Mouse (Mus musculus) liver, embryonic 16.5 days (tissue): Measurements from ENCODE around the gene Dcakd. TPM values are rescaled to one million over a fixed set of nuclear protein-coding genes. Genes with fewer than 3 reads are reported as not detected.
"Not testable (repeated sequence)": the region's sequence is repeated elsewhere in the genome, so short reads cannot be mapped to it uniquely, and the experiment has no call there.

Source experiments
- ATAC-seq: fragments of 200-750 bp; cut with Nextera tagmentation; 2 replicates; pipeline ENCODE4 v1.8.0; 2017; ENCODE audit warnings: low read depth, mild to moderate bottlenecking, moderate number of reproducible peaks, moderate library complexity
- H3K27ac ChIP-seq: fragments of 300-500 bp; sonication (generic); 2 replicates; pipeline ENCODE4 v1.5.1; 2014; ENCODE audit warnings: mild to moderate bottlenecking, low read length
- H3K27me3 ChIP-seq: fragments of 300-500 bp; sonication (generic); 2 replicates; pipeline ENCODE4 v1.6.1; 2014; ENCODE audit warnings: low read depth, low read length, mixed read lengths; ENCODE audit not compliant: control insufficient read depth, insufficient read depth
- H3K36me3 ChIP-seq: fragments of 300-500 bp; sonication (generic); 2 replicates; pipeline ENCODE4 v1.6.1; 2014; ENCODE audit warnings: mild to moderate bottlenecking; ENCODE audit not compliant: control insufficient read depth, insufficient read depth
- H3K4me1 ChIP-seq: fragments of 300-500 bp; sonication (generic); 2 replicates; pipeline ENCODE4 v1.6.1; 2014; ENCODE audit warnings: low read depth, low read length, mixed read lengths; ENCODE audit not compliant: control insufficient read depth
- H3K4me2 ChIP-seq: fragments of 300-500 bp; sonication (generic); 2 replicates; pipeline ENCODE4 v1.6.1; 2014; ENCODE audit warnings: low read depth, low read length, mixed read lengths
- H3K4me3 ChIP-seq: fragments of 300-500 bp; sonication (generic); 2 replicates; pipeline ENCODE4 v1.5.1; 2014; ENCODE audit warnings: low read depth, mild to moderate bottlenecking, low read length
- H3K9ac ChIP-seq: fragments of 300-500 bp; sonication (generic); 2 replicates; pipeline ENCODE4 v1.6.1; 2014; ENCODE audit warnings: low read depth, low read length
- H3K9me3 ChIP-seq: fragments of 300-500 bp; sonication (generic); replicated peaks from 2 replicates; pipeline ENCODE4 v1.6.1; 2016; ENCODE audit warnings: low read length; ENCODE audit not compliant: control insufficient read depth
- whole genome bisulfite sequencing: fragments of 180-500 bp; shearing (Covaris S2); extraction: QIAGEN DNeasy Blood & Tissue Kit; methylation state at CpG from one replicate; pipeline ENCODE4 v1.1.7; 2014; ENCODE audit not compliant: insufficient replicate concordance; 5-methylcytosine and 5-hydroxymethylcytosine counted together
- polyA plus RNA-seq: library from polyadenylated mRNA; unstranded; fragments of >200 nt; fragmentation: Nextera tagmentation; extraction: Ambion mirVana; gene quantifications from 2 replicates; pipeline ENCODE4 v1.2.1, GENCODE M21; 2015

Gene Dcakd
- polyA plus RNA-seq, 1 experiment from 2014 or later, result 29.0 TPM

DNA sequence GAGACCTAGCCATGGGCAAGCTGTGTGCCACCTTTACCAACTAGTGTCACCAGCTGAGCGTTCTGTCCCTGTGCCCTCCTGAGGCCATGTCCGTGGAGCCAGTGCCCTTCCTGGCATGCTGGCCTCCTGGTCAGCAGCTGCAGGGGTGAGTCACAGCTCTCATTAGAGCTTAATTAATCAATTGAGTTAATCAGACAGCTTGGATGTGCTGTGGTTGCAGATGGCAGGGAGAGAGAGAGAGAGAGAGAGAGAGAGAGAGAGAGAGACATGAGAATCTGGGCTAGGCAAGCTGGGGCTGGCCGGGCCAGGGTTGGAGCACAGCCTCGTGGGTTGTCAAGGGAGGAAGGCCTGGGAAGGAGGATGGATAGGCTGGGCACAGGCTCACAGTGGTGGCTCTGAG is 43.5 kb downstream of the Dcakd start:
- Histone ChIP-seq H3K4me2 (no peak overlapping the region), H3K9me3 (no peaks in the 10 kb centered on the region), H3K27me3 (peaks cover 16% of the 10 kb centered on the region), H3K27ac (no peak overlapping the region), H3K4me1 (peaks cover under 1% of the 10 kb centered on the region; the same call in 1 of the 2 replicates), H3K36me3 (no peaks in the 10 kb centered on the region), H3K9ac (no peak overlapping the region), H3K4me3 (no peak overlapping the region)
- no peak for ATAC-seq
- WGBS, result 52% methylated on average over 4 of the region's 4 CpGs

DNA sequence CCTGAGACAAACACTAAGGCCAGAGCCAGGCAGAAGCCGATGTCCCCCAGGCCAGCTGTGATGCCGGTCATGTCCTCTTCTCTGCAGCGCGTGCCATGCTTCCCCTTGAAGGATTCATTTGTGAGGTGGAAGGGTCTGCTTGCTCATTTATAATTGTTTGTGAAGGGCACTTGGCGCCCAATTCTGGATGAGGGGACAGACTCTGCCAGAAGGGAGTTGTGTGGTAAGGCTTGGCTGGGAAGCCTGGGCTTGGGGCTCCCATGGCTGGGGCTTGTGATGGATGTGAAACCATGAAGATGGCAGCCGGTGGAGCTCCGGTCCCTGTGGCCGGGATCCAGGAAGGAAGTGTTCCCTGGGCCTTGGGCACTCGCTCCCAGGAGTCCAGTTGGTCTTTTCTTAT is 44.0 kb downstream of the Dcakd start:
- Histone ChIP-seq H3K36me3 (no peaks in the 10 kb centered on the region), H3K9me3 (no peaks in the 10 kb centered on the region), H3K27me3 (peaks cover 10% of the 10 kb centered on the region), H3K4me3 (no peak overlapping the region), H3K27ac (no peak overlapping the region), H3K4me2 (no peak overlapping the region), H3K4me1 (no peaks in the 10 kb centered on the region), H3K9ac (no peak overlapping the region)
- WGBS, result 70% methylated on average over 9 of the region's 9 CpGs
- ATAC-seq, result no peak

DNA sequence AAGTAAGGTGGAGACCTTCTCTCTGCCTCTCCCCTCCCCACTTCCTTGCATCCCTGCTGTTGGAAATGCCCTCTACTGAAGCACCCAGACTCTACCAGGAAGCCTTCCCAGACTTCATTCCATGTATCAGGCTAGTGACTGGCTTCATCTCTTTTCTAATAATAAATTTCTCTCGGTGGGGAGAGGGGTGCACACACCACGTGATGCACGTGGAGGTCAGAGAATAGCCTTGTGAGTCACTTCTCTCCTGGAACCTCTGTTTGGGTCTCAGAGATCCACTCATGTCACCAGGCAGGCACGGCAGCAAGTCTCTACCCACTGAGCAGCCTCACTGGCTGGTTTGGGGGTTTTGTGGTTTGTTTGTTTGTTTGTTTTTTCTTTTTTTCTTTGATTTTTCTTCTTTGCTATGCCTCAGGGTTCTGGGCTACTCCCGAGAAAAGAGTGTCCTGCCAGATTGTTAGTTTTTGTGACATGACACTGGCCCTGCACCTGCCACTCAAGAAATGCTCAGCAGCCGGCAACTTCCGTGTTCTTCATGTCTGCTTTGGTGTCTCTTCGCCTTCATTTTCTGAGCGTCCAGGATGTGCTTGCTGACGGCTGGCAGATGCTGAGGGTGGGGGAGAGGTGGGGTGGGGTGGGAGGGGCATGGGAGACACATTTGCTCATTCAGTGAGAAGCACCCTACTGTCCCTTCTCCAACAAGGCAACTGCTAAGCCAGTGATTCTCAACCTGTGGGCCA is 46.8 kb downstream of the Dcakd start:
- H3K27me3 ChIP-seq, result no peaks in the 10 kb centered on the region
- H3K9me3 ChIP-seq, result no peaks in the 10 kb centered on the region
- no peaks in the 10 kb centered on the region for H3K4me1 ChIP-seq
- ATAC-seq, result no peak
- H3K36me3 ChIP-seq, result no peaks in the 10 kb centered on the region
- no peak overlapping the region for H3K27ac ChIP-seq
- no peak overlapping the region for H3K9ac ChIP-seq
- WGBS, result 33% methylated on average over 10 of the region's 10 CpGs
- H3K4me3 ChIP-seq, result no peak overlapping the region
- H3K4me2 ChIP-seq, result no peak overlapping the region

DNA sequence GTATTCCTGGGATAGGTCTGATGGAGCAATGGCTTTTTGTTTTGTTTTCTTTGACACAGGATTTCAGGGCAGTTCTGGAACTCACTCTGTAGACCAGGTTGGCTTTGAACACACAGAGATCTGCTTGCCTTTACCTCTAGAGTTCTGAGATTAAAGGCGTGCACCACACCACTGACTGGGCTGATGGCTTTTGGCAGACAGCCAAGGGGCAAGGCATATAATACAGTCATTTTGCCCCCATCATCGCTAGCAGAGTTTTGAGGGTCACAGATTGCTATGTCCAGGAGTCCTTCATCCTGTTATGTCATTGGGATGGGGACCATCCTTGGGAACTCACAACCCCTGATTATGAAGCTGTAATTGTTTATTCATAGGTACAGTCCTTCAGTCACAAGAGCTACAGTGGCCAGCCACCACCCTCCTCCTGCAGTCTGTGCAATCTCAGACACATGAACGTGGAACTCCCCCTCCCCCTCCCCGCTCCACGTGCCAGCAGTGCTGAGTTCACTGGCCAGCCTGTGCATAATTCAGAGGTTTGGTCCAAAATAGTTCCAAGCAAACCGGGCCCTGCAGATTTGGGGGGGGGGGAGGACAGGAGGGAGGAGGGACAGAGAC is 50.0 kb downstream of the Dcakd start:
- Histone ChIP-seq H3K4me1 (no peaks in the 10 kb centered on the region), H3K4me2 (no peak overlapping the region), H3K9me3 (no peaks in the 10 kb centered on the region), H3K27me3 (no peaks in the 10 kb centered on the region), H3K36me3 (no peaks in the 10 kb centered on the region), H3K4me3 (no peak overlapping the region), H3K27ac (no peak overlapping the region), H3K9ac (no peak overlapping the region)
- ATAC-seq, result no peak
- 34% methylated on average over 6 of the region's 6 CpGs for WGBS

DNA sequence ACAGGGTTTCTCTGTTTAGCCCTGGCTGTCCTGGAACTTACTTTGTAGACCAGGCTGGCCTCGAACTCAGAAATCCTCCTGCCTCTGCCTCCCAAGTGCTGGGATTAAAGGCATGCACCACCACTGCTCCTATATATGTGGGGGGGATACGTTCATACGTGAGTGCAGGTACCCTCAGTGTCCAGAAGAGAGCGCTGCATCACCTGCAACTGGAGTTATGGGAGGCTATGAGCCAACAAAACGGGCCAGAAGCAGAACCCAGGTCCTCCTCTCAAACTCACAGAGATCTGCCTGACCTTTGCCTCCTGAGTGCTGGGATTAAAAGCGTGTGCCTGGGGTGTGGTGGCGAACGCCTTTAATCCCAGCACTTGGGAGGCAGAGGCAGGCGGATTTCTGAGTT is 52.2 kb downstream of the Dcakd start:
- H3K27me3 ChIP-seq, result peaks cover 11% of the 10 kb centered on the region
- not testable (repeated sequence) for ATAC-seq, H3K27ac ChIP-seq, H3K9ac ChIP-seq, H3K9me3 ChIP-seq, H3K4me1 ChIP-seq, H3K36me3 ChIP-seq, H3K4me2 ChIP-seq, H3K4me3 ChIP-seq
- 67% methylated on average over 9 of the region's 9 CpGs for WGBS

DNA sequence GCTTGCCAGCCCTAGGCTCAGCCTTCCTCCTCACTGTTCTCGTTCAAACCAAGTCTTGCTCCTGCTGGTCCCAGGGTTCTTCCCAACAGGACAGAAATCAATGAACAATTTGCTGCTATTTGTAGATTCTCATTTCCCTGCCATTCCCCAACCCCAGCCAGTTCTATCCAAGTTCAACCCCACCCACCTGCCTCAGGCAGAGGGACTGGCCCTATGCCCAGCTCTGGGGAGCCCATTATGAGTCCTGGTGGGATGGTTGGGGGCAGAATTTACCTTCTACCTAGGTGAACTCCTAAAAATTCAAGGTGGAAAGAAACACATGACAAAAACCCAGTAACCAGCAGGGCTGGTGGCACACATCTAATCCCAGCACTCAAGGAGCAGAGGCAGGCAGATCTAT is 55.8 kb downstream of the Dcakd start:
- no peak for ATAC-seq
- H3K27me3 ChIP-seq, result peaks cover 19% of the 10 kb centered on the region
- H3K36me3 ChIP-seq, result no peaks in the 10 kb centered on the region
- H3K9ac ChIP-seq, result no peak overlapping the region
- WGBS, result 44% methylated on average over 1 of the region's 1 CpGs
- H3K4me2 ChIP-seq, result no peak overlapping the region
- no peak overlapping the region for H3K27ac ChIP-seq
- no peaks in the 10 kb centered on the region for H3K4me1 ChIP-seq
- no peaks in the 10 kb centered on the region for H3K9me3 ChIP-seq
- H3K4me3 ChIP-seq, result no peak overlapping the region

DNA sequence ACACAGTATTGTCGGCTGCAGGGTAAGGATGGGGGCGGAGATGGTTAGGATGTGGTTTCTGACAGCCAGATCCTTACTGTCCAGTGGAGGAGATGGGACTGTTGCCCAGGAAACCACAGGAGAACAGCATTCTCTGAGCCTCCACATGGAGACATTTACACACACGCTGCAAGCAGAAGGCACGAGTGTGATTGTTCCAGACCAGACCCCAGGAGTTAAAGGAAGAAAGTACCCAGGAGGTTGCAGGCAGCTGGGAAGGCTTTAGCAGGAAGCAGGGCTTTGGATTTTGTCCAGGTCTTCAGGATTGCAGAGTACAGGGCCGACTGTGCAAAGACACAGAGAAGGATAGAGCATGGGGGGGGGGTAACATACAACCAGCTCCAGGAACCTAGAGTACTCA is 56.5 kb downstream of the Dcakd start:
- Histone ChIP-seq H3K4me3 (no peak overlapping the region), H3K36me3 (no peaks in the 10 kb centered on the region), H3K9ac (no peak overlapping the region), H3K4me2 (no peak overlapping the region), H3K27me3 (peaks cover 25% of the 10 kb centered on the region), H3K4me1 (no peaks in the 10 kb centered on the region), H3K9me3 (no peaks in the 10 kb centered on the region), H3K27ac (no peak overlapping the region)
- ATAC-seq, result no peak
- 30% methylated on average over 5 of the region's 5 CpGs for WGBS

DNA sequence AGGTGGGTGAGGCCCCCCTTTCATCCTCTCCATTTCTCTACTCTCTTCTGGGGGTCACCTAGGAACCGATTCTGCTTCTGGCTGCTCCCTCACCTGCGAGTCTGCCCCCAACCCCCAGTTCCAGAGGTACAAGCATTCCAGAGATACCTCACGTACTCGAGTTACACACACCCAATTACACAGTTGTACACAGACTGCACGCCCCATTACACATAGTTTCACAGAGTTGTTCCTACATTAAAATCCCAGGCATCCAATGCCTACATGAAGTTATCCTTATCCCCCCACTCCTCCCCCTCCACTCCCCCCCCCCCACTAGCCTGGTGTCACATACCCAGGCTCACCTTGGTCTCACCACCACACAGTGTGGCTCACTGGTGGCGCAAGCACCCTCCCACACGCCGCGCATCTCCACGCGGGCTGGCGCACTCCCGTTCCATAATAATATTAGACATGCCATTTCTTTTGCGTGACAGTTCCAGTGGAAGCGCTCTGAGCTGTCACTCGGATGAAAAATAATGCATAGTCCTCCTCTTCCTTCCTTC is 63.5 kb downstream of the Dcakd start:
- Histone ChIP-seq H3K27ac (no peak overlapping the region), H3K9ac (no peak overlapping the region), H3K4me2 (no peak overlapping the region), H3K36me3 (no peaks in the 10 kb centered on the region), H3K4me3 (no peak overlapping the region), H3K27me3 (peaks cover 46% of the 10 kb centered on the region), H3K9me3 (no peaks in the 10 kb centered on the region), H3K4me1 (no peaks in the 10 kb centered on the region; the same call in 1 of the 2 replicates)
- WGBS, result 56% methylated on average over 16 of the region's 16 CpGs
- no peak for ATAC-seq

DNA sequence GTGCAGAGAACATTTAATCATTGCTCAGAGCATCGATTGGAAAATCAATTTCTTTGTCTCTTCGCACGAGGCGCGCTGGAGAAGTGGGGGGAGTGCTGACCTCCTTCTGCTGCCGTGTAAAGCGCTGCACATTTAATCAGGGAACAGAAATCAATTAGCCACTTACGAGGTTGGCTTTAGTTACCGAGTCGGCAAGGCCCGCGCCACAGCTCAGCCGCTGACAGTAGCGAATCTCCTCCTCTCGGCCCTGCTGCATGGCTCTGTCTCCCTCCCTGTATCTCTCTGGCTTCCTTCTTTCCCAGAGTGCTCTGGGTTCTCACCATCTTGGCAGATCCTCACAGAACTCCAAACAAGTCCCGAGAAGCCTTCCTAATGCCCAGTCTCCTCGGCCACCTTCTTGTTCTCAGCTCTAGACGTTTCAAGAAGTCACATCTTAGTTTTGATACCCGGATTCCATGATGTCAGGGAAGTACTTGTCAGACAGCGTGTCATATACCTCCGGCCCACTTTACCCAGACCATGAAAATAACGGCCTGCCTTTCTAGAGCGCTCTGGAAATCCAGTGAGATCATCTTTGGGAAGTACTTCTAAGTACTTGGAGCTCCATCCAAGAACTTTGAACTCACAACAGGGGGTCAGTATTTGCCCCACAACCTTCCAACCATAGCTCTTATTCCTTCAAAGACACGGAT is 64.1 kb downstream of the Dcakd start:
- WGBS, result 23% methylated on average over 24 of the region's 24 CpGs
- H3K4me2 ChIP-seq, result no peak overlapping the region
- H3K9me3 ChIP-seq, result no peaks in the 10 kb centered on the region
- H3K4me3 ChIP-seq, result no peak overlapping the region
- no peak for ATAC-seq
- H3K27ac ChIP-seq, result no peak overlapping the region
- H3K4me1 ChIP-seq, result no peaks in the 10 kb centered on the region; the same call in 1 of the 2 replicates
- H3K9ac ChIP-seq, result no peak overlapping the region
- peaks cover 46% of the 10 kb centered on the region for H3K27me3 ChIP-seq
- no peaks in the 10 kb centered on the region for H3K36me3 ChIP-seq
